Mouse (Mus musculus): ENCODE measurements around the gene Zfp382.
"Not testable (repeated sequence)": the region's sequence is repeated elsewhere in the genome, so short reads cannot be mapped to it uniquely, and the experiment has no call there.

Zfp382 gene

GRCm38 (mm10) chr7:30154040-30154439 is 32.3 kb downstream of the Zfp382 start:
- no peak for DNase-seq

GRCm38 (mm10) chr7:30155507-30155906 is 33.8 kb downstream of the Zfp382 start:
- no peak for DNase-seq

DNA sequence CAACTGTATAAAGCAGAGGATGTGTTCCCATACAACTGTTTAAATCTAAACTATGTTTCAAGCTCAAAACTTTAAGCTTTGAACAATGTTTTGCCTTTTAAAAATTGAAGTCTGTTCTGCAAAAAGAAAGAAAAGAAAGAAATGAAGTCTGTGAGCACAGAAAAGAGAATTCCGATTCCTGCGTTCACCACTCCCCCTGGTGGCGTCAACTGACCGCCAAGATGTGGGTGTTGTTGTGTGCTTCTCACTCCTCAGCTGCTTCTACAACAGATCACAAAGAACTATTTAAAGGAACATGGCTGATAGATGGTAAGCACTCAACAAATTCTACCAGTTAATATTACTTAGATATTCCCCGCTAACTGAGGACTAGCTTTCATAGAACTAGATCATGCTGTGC is 41.4 kb downstream of the Zfp382 start:
- DNase-seq = no peak

DNA sequence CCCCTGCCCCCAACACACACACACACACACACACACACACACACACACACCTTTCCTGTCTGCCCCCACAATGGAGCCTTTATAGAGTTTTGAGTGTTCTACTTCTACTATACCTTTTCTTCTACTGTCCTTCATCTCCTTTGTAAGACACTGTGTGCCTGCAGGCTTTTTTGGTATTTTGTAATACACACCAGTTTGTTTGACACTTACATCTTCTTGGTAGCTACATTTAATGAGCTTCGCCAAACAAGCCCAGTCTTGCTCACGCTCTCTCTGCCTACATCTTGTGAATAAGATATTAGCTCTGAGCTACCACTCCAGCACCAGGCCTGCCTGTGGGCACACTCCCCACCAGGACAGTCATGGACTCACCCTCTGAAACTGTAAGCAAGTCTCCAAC is 43.0 kb downstream of the Zfp382 start:
- DNase-seq = no peak

GRCm38 (mm10) chr7:30168914-30169582 is 47.3 kb downstream of the Zfp382 start:
- no peak for DNase-seq

DNA sequence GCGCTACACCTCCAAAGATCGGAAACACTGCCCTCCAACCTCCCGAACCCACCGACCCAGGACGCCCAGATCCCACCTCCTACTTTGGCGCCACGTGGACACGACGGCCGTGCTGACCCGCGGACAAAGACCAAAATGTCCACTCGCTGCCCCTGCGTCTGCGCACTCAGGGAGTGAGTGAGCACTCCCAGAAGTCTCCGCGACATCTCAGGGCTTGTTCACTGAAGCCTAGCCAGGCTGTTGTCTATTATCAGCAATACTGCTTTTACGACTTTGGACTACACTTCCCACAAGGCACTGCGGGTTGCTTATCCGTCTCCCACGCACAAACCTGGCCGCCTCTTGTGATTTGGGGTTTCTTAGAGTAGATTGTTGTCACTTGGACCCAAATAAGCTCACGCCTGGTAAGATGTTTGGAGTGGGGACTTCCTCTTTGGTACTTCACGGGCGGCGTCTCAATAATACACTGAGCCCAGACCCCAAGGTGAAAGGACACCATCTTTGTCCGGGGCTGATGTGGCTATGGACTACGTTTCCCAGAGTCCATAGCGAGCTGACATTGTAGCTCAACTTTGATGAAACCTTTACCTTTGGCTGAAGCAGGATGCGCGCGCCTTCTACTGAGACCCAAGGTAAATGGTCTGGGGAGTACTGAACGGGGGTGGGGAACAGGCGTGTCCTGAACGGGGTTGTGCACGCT is 48.0 kb downstream of the Zfp382 start, which contains the start of gene Zfp146:
Zfp146 (minus strand) TSS at position 168 of the 700 bp plus-strand sequence.
- peak; percentile 95 for DNase-seq

DNA sequence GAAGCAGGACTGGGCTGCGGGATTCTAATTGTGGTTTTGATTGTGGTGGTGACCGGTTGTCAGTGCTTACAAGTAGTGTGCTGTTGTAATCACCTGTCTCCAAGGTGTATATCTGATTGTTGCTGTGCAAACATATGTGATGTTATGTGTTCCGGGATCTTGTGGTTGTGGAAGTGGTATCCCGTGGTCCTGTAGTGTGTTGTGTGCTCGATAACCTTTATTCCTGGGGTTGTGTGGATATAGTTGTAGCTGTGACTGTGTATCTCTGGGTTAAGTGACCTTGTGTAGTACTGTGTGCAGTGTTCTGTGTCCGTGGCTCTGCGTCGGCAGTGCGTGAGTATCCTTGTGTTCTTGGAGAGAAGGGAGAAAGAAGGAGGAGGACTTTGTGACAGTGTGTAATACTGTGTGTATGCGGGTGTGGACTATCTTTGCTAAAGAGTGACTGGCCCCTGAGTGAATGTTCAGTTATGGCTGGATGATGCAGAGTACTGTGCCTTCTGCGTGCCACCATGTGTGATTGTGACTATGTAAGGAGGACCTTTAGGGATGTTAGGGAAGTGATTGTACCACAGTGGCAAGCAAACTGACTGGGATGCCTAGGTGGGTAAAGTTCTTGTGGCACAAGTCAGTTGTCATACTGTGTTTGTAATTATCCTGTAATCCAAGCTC is 48.7 kb downstream of the Zfp382 start:
- DNase-seq = no peak

- no peak for DNase-seq
Measured at GRCm38 (mm10) chr7:30176474-30176873, 54.7 kb downstream of the Zfp382 start.

DNA sequence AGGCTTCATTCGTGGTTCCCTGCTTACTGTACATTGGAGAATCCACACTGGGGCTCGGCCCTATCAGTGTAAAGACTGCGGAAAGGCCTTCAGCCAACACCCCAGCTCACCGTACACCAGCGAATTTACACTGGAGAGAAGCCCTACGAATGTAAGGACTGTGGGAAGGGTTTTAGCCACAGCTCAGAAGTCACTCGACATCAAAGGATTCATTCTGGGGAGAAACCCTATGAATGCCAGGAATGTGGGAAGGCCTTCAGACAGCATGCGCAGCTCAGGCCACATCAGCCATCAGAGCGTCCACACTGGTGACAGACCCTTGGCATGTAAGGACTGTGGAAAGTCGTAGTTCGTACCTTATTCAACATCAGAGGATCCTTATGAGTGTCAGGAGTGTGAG is 56.5 kb downstream of the Zfp382 start:
- DNase-seq = no peak

DNA sequence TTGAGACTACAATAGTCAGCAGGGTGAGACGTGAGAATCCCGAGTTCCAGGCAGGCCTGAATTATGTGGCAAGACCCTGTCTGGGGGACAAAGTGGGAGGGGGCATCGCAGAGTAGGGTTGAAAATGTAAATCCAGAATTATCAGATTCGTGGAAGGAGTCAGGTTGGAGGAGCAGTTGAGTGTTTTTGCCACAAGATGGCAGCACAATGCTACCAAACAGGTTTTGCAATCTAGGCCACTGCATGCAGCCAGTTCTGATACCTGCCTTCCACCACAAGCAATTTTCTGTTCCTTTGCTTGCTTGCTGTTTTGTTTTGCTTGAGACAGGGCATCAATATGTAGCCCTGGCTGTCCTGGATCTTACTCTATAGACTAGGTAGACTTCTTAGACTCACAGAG is 59.6 kb downstream of the Zfp382 start:
- peak; percentile 78 for DNase-seq

DNA sequence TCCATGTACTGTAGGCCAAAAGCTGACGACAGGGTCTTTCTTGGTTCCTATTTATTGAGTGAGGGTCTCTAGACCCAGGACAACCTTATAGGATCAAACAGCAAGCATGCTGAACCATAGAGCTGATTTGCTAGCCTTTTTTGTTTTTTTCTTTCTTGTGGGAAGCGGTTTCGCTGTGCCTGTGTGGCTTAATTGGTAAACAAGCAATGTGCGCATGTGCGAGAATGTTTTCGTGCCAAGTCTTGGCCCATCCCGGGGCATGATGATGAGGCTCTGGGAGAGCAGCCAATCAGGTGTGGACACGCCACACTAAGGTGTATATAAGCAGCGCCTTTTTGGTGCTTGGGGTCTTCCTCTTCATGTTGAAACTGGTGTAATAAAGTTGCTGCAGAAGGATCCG is 60.2 kb downstream of the Zfp382 start:
- DNase-seq = peak; percentile 59

DNA sequence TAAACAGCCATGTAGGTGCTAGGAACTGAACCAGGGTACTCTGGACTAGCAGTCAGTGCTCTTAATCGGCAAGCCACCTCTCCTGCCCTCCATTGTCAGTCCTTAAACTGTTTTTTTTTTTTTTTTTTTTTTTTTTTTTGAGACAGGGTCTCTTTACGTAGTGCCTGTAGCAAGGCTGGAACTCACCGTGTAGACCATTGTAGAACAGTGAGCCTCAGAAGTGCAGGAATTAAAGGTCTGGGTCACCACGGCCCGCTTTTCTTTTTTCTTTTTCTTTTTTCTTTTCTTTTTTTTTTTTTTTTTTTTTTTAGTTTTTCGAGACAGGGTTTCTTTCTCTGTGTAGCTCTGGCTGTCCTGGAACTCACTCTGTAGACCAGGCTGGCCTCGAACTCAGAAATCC is 61.4 kb downstream of the Zfp382 start:
- DNase-seq = not testable (repeated sequence)

DNA sequence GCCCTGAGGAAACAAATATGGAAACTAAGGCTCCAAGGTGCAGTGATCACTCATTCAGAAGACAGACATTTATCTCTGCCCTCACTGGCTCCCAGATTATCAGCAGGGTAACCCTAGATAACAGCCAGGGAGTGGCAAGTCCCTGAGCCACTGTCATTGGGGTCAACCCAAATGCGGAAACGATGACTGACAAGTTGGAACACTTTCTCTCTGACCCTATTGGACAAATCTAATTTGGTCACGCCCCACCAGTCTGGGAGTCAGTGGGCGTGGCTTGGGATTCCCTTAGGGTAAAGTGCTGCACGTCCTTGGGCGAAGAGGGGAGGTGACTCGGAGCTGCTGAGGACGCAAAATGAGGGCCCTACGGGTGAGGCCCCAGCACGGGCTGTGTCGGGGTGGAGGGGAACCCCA is 62.1 kb downstream of the Zfp382 start, which contains the start of gene Cox7a1:
Cox7a1 (plus strand) TSS at position 266 of the 411 bp plus-strand sequence.
- peak; percentile 78 for DNase-seq

Measured in cerebellum, adult 9-11 months (tissue).